Mouse (Mus musculus) hindbrain, embryonic 12.5 days (tissue): ENCODE measurements around the gene Lrp1. TPM values are rescaled to one million over a fixed set of nuclear protein-coding genes. Genes with fewer than 3 reads are reported as not detected.
A peak's percentile ranks its signal among the peaks of the same experiment; 100 is the strongest.

Experiments used
- ATAC-seq: fragments of 200-750 bp; cut with Nextera tagmentation; 2 replicates; pipeline ENCODE4 v1.8.0; 2017; ENCODE audit warnings: moderate TSS enrichment; ENCODE audit not compliant: low FRiP score
- H3K27ac ChIP-seq: fragments of 300-500 bp; sonication (generic); 2 replicates; pipeline ENCODE4 v1.5.1; 2016; ENCODE audit warnings: mild to moderate bottlenecking
- H3K27me3 ChIP-seq: fragments of 300-500 bp; sonication (generic); 2 replicates; pipeline ENCODE4 v1.6.1; 2016; ENCODE audit warnings: mild to moderate bottlenecking
- H3K36me3 ChIP-seq: fragments of 300-500 bp; sonication (generic); 2 replicates; pipeline ENCODE4 v1.6.1; 2016; ENCODE audit warnings: mild to moderate bottlenecking
- H3K4me1 ChIP-seq: fragments of 300-500 bp; sonication (generic); 2 replicates; pipeline ENCODE4 v1.6.1; 2016
- H3K4me2 ChIP-seq: fragments of 300-500 bp; sonication (generic); replicated peaks from 2 replicates; pipeline ENCODE4 v1.6.1; 2016; ENCODE audit warnings: mild to moderate bottlenecking
- H3K4me3 ChIP-seq: fragments of 300-500 bp; sonication (generic); 2 replicates; pipeline ENCODE4 v1.5.1; 2016; ENCODE audit warnings: mild to moderate bottlenecking
- H3K9ac ChIP-seq: fragments of 300-500 bp; sonication (generic); 2 replicates; pipeline ENCODE4 v1.6.1; 2016; ENCODE audit warnings: mild to moderate bottlenecking, moderate library complexity
- H3K9me3 ChIP-seq: fragments of 300-500 bp; sonication (generic); replicated peaks from 2 replicates; pipeline ENCODE4 v1.6.1; 2016; ENCODE audit warnings: mild to moderate bottlenecking
- WGBS: fragments of 180-500 bp; shearing (Covaris S2); methylation state at CpG from one replicate; pipeline ENCODE4 v1.1.7; 2016; 5-methylcytosine and 5-hydroxymethylcytosine counted together
- polyA plus RNA-seq: library from polyadenylated mRNA; unstranded; fragments of >200 nt; fragmentation: Nextera tagmentation; extraction: Ambion mirVana; gene quantifications from 2 replicates; pipeline ENCODE4 v1.2.1, GENCODE M21; 2016

Gene Lrp1
- polyA plus RNA-seq, 1 experiment from 2014 or later: 111 TPM

DNA sequence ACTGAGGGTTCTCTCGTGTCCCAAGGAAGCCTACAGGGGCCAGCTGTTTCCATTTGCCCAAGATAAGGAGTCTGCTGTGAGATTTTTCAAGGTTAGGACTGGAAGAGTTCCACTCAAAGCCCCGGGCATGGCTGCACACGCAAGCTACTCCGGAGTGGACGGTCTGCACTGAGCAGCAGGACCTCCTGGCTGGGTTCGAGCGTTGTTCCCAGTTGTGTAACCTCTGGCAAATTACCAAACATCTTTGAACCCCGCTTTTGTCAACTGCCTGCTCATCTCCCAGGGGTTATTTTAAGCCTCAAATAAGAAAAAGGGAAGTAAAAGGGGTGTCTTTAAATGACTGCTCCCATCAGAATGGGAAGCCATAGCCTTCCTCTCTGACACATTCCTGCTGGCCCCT lies 26.5 kb downstream of the Lrp1 start:
- no peak overlapping the region for H3K27ac ChIP-seq
- H3K4me1 ChIP-seq: peaks cover 31% of the 10 kb centered on the region
- ATAC-seq: no peak
- WGBS: 87% methylated on average over 8 of the region's 8 CpGs
- no peak overlapping the region for H3K9ac ChIP-seq
- H3K4me2 ChIP-seq: no peak overlapping the region
- peaks cover 76% of the 10 kb centered on the region for H3K36me3 ChIP-seq
- no peaks in the 10 kb centered on the region for H3K9me3 ChIP-seq
- no peaks in the 10 kb centered on the region for H3K27me3 ChIP-seq
- no peak overlapping the region for H3K4me3 ChIP-seq

DNA sequence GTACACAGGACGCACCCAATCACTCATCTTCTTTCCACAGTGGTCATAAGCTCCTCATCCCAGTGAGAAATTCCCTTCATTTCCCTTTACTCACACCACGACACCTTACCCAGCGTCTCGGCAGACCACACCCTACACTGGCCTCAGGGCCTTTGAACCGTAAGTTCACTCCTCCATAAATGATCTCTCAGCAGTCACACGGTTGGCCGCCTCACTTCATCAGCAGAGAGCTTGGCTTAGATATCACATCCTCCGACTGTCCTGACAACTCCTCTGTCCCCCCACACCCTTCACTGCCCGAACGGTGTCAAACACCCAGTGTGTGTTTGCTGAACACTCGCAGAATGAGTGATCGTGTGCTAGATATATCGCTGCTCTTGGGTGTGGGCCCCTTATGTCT lies 28.1 kb downstream of the Lrp1 start:
- 82% methylated on average over 13 of the region's 13 CpGs for WGBS
- Histone ChIP-seq H3K27me3 (no peaks in the 10 kb centered on the region), H3K4me3 (no peak overlapping the region), H3K36me3 (peaks cover 82% of the 10 kb centered on the region), H3K4me1 (peaks cover 25% of the 10 kb centered on the region), H3K9ac (no peak overlapping the region), H3K27ac (no peak overlapping the region), H3K4me2 (no peak overlapping the region), H3K9me3 (no peaks in the 10 kb centered on the region)
- ATAC-seq: no peak

DNA sequence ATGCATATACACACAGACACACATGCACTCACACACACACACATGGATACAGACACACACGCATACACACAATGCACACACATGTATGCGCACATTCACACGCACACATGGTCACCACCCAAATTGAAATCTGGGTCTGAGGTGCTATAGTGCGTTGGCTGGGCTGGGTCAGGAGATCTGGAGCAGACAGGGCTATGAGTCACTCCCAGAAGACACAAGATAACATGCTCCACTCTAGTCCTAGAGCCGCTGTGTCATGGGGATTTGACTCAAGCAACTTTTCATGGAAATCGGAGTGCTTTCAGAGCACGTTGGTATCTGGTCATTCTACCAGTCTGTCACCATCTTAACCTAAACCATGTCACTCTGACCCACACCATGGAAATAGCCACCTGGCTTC lies 28.5 kb downstream of the Lrp1 start:
- WGBS: 89% methylated on average over 7 of the region's 7 CpGs
- H3K9ac ChIP-seq: no peak overlapping the region
- ATAC-seq: no peak
- H3K9me3 ChIP-seq: no peaks in the 10 kb centered on the region
- H3K4me2 ChIP-seq: no peak overlapping the region
- H3K4me1 ChIP-seq: peaks cover 23% of the 10 kb centered on the region
- H3K36me3 ChIP-seq: peaks cover 85% of the 10 kb centered on the region
- H3K27ac ChIP-seq: no peak overlapping the region
- H3K27me3 ChIP-seq: no peaks in the 10 kb centered on the region
- no peak overlapping the region for H3K4me3 ChIP-seq

DNA sequence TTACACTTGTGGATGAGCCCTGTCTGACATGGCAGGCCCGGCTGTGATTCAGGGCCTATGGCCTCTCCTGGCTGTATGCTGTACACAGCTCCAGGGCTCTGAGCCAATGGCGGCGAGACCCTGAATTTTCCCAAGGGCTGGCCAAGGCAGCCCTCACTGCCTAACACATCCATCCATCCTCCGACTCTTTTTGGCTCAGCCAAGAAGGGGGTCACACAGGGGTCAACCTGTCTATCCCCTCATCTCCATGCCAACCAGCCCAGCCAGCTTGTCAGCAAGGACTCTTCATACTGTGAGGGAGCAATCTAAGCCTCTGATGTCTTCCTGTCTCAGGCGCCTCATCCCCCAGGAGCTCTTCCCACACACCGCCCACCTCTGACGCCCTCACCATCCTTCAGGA lies 29.4 kb downstream of the Lrp1 start:
- ATAC-seq: peak; percentile 53
- Histone ChIP-seq H3K4me2 (no peak overlapping the region), H3K27ac (peak overlapping the region; percentile 31; the same call in 1 of the 2 replicates), H3K9me3 (no peaks in the 10 kb centered on the region), H3K36me3 (peaks cover 89% of the 10 kb centered on the region), H3K4me3 (no peak overlapping the region), H3K9ac (no peak overlapping the region), H3K4me1 (peaks cover 14% of the 10 kb centered on the region), H3K27me3 (no peaks in the 10 kb centered on the region)
- WGBS: 30% methylated on average over 7 of the region's 7 CpGs

DNA sequence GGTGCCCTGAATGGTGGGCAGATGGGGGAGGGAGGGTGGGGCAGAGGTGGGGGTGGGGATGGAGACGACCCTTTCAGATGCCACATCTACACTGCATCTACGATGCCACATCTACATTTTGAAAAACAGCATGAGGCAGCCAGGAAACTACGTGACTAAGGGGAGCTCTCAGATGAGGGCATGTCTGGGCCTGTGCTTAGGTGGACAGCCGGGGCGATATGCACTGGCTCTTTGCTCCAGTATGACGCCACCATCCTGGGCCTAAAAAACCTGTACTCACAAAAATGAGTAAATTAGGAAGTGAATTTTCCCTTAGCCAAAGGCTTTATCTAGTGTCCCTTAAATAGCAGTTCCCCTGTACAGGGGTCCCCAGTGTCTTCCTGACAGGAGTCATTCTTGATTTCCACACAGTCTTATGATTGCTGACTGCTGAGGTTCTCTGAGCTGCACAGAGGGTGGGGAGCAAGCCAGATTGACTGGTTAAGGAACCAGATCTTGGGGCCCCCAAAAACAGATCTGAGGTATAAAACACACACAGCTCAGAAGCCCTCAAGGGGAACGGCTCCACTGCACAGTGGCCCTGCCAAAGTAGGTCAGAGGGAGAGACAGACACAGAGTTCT lies 30.0 kb downstream of the Lrp1 start:
- Histone ChIP-seq H3K4me1 (peaks cover 9% of the 10 kb centered on the region), H3K27me3 (no peaks in the 10 kb centered on the region), H3K4me3 (no peak overlapping the region), H3K9me3 (no peaks in the 10 kb centered on the region), H3K27ac (0 out of 2 replicates have a peak overlapping the region, but pooled peaks have one; percentile 7), H3K36me3 (peaks cover 89% of the 10 kb centered on the region), H3K9ac (no peak overlapping the region), H3K4me2 (no peak overlapping the region)
- peak; percentile 6; the same call in 1 of the 2 replicates for ATAC-seq
- WGBS: 80% methylated on average over 7 of the region's 7 CpGs

DNA sequence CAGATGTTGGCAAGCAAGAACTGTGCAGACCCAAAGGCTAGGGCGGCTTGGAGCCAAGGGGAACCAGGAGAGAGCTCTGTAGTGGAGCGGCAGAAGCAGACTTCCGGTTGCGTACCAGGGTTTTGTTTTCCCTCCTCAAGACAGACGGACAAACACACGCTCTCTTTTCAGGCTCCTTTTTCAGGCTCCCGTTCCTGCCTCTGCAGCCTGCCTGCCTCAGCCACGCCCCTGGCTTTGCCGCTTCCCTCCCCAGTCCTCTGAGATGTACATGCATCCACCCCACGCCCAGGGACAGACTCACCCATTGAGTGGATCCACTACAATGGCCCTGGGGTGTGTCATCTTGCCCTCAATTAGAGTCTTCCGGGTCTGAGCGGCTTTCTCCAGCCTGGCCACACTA lies 30.7 kb downstream of the Lrp1 start:
- no peak overlapping the region for H3K9ac ChIP-seq
- no peaks in the 10 kb centered on the region for H3K9me3 ChIP-seq
- H3K4me1 ChIP-seq: peaks cover 9% of the 10 kb centered on the region
- no peak for ATAC-seq
- 87% methylated on average over 12 of the region's 12 CpGs for WGBS
- no peak overlapping the region for H3K27ac ChIP-seq
- H3K4me2 ChIP-seq: no peak overlapping the region
- H3K4me3 ChIP-seq: no peak overlapping the region
- peaks cover 91% of the 10 kb centered on the region for H3K36me3 ChIP-seq
- no peaks in the 10 kb centered on the region for H3K27me3 ChIP-seq

DNA sequence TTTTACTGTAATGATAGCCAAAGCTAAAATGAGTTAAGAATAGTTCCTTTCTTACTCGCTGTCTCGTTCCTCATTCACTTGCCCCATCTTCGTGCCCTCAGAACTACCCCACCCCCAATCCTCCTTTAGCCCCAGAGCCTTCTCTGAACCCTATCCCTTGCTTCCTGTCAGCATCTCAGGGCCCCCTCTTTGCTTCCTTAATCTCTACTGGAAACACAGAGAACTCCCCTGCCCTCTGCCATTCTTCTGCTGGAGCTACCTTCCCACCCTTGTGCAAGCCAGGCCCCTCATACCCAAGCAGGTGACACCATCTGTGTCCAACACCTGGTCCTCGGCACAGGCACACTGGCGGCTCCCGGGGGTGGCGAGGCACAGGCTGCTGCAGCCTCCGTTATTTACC lies 33.2 kb downstream of the Lrp1 start:
- Histone ChIP-seq H3K4me2 (no peak overlapping the region), H3K27ac (no peak overlapping the region), H3K4me3 (no peak overlapping the region), H3K4me1 (peaks cover 9% of the 10 kb centered on the region), H3K9ac (no peak overlapping the region), H3K9me3 (no peaks in the 10 kb centered on the region), H3K27me3 (no peaks in the 10 kb centered on the region), H3K36me3 (peaks cover 91% of the 10 kb centered on the region)
- 92% methylated on average over 8 of the region's 8 CpGs for WGBS
- no peak for ATAC-seq

DNA sequence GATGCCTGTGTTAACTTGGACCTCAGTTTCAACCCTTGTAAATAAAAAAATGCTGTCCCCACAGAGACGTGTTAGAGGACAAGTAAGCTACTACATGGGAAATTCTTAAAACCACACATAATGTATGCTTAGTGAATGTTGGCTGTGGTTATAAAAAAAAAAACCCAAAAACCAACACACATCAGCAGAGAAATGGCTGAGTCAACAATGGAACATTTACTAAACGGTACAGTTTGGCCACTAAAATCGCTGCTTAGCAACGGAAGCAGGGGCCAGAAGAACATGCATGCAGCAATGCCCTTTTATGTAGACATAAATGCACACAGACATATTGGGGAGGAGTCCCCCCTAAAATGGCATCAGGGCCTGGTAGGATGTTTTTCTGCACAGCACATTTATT lies 34.7 kb downstream of the Lrp1 start:
- Histone ChIP-seq H3K4me1 (0 out of 2 replicates have a peak, but pooled peaks cover 3% of the 10 kb centered on the region), H3K9ac (no peak overlapping the region), H3K27me3 (no peaks in the 10 kb centered on the region), H3K4me3 (no peak overlapping the region), H3K36me3 (peaks cover 91% of the 10 kb centered on the region), H3K4me2 (no peak overlapping the region), H3K27ac (no peak overlapping the region), H3K9me3 (no peaks in the 10 kb centered on the region)
- no peak for ATAC-seq
- WGBS: 82% methylated on average over 4 of the region's 4 CpGs

DNA sequence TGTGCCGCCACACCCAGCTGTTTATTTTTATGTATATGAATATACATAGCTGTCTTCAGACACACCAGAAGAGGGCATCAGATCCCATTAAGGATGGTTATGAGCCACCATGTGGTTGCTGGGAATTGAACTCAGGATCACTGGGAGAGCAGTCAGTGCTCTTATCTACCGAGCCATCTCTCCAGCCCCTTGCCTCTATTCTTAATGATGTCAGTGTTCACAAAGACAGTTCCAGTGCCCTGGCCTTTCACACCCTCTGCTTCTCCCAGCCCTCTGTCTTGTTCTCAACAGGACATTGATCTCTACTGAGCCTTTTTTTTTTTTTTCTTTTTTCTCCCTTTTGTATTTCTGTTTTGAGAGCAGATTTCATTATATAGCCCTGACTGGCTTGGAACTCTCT lies 35.4 kb downstream of the Lrp1 start:
- H3K4me3 ChIP-seq: no peak overlapping the region
- 0 out of 2 replicates have a peak, but pooled peaks cover 3% of the 10 kb centered on the region for H3K4me1 ChIP-seq
- peaks cover 91% of the 10 kb centered on the region for H3K36me3 ChIP-seq
- H3K9me3 ChIP-seq: no peaks in the 10 kb centered on the region
- no peak overlapping the region for H3K4me2 ChIP-seq
- no peak overlapping the region for H3K9ac ChIP-seq
- H3K27me3 ChIP-seq: no peaks in the 10 kb centered on the region
- WGBS: 68% methylated on average over 2 of the region's 2 CpGs
- ATAC-seq: no peak
- no peak overlapping the region for H3K27ac ChIP-seq

DNA sequence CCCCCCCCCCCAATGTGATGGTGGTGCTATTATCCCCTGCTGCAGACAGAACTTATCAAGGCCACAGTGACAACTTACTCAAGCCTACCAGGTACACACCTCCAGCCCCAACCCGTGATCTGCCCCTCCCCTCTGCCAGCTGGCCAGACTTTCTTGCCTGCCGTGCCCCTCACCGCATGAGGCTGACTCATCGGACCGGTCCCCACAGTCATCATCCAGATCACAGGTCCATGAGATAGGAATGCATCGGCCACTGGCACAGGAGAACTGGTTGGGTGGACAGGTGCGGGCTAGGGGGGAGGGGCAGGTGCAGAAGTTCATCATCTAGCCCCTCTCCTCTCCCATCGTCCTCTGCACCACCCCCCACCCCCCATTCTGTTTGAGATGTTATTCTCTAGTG lies 37.3 kb downstream of the Lrp1 start:
- Histone ChIP-seq H3K27me3 (no peaks in the 10 kb centered on the region), H3K4me2 (no peak overlapping the region), H3K9ac (no peak overlapping the region), H3K9me3 (no peaks in the 10 kb centered on the region), H3K36me3 (peaks cover 89% of the 10 kb centered on the region), H3K4me1 (0 out of 2 replicates have a peak, but pooled peaks cover 3% of the 10 kb centered on the region), H3K4me3 (no peak overlapping the region), H3K27ac (no peak overlapping the region)
- ATAC-seq: no peak
- 91% methylated on average over 8 of the region's 8 CpGs for WGBS

DNA sequence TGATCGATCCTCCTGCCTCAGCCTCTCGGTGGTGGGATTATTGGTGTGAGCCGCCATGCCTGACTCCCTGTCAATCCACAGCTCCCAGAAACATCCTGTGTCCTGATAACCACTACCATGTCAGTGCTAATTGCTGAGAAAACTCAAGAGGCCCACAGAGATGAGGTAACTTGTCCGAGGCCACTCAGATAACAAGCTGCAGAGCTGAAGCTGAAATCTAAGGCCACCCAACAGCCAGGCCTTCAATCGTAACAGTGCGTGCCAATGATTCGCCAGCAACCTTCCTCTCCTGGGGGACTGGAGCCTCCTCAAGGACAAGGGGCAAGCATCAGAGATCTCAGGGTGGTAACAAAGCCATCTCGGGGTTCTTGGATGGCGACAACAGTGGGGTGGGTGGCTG lies 39.7 kb downstream of the Lrp1 start:
- ATAC-seq: no peak
- peaks cover 94% of the 10 kb centered on the region for H3K36me3 ChIP-seq
- 92% methylated on average over 9 of the region's 9 CpGs for WGBS

DNA sequence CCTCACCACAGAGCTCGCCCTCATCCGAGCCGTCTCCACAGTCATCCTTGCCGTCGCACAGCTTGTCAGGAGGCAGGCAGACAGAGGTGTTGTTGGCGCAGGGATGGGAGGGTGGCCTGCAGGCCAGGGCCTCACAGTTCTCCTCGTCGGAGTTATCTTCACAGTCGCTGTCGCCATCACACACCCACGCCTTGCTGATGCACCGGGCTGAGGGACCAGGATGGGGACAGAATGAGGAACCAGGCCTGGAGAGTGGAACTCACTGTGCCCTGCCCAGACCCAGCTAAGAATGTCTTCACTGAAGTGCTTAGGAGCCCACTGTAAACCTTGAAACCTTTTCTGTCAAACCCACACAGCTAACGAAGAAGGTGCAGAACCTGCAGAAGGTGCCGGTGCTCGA lies 43.0 kb downstream of the Lrp1 start:
- Histone ChIP-seq H3K4me2 (no peak overlapping the region), H3K4me3 (no peak overlapping the region), H3K9ac (no peak overlapping the region), H3K4me1 (0 out of 2 replicates have a peak, but pooled peaks cover 3% of the 10 kb centered on the region), H3K36me3 (peaks cover 99% of the 10 kb centered on the region), H3K27me3 (no peaks in the 10 kb centered on the region), H3K9me3 (no peaks in the 10 kb centered on the region), H3K27ac (no peak overlapping the region)
- 93% methylated on average over 15 of the region's 15 CpGs for WGBS
- ATAC-seq: no peak

More for the DNA sequence above, 39.7 kb downstream of the Lrp1 start:
- Histone ChIP-seq H3K4me1 (0 out of 2 replicates have a peak, but pooled peaks cover 3% of the 10 kb centered on the region), H3K4me3 (no peak overlapping the region), H3K27me3 (no peaks in the 10 kb centered on the region), H3K4me2 (no peak overlapping the region), H3K9ac (no peak overlapping the region), H3K9me3 (no peaks in the 10 kb centered on the region), H3K27ac (no peak overlapping the region)

DNA sequence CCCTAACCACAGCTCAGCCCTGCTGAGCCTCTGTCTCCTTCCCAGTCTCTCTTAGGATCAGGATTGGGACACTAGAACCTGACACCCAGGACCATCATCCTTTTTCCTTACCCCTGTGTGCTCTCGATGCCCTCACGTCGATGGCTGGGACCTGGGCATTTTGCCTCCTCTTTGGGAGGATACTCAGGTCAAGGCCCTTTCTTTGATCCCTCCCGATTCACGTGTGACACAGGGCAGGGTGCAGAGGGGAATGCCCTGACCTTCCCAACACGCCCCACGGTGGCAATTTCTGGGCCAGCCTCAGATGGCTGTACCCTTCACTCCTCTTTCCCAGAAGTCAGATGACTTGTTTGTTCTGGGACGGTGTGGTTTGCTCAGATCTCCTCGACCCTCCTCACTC lies 43.8 kb downstream of the Lrp1 start:
- Histone ChIP-seq H3K27me3 (no peaks in the 10 kb centered on the region), H3K36me3 (peaks cover 99% of the 10 kb centered on the region)
- 78% methylated on average over 9 of the region's 9 CpGs for WGBS

More for the DNA sequence above, 43.8 kb downstream of the Lrp1 start:
- Histone ChIP-seq H3K9ac (no peak overlapping the region), H3K9me3 (no peaks in the 10 kb centered on the region), H3K4me2 (no peak overlapping the region), H3K4me3 (no peak overlapping the region), H3K4me1 (0 out of 2 replicates have a peak, but pooled peaks cover 3% of the 10 kb centered on the region), H3K27ac (no peak overlapping the region)
- ATAC-seq: no peak
